Mouse (Mus musculus) ES-E14 (cell line): Measurements from ENCODE around the gene Gm13889. TPM values are rescaled to one million over a fixed set of nuclear protein-coding genes. Genes with fewer than 3 reads are reported as not detected.
A peak's percentile ranks its signal among the peaks of the same experiment; 100 is the strongest.

Experiments used
- DNase-seq: peaks from one replicate; pipeline ENCODE4 v3.0.0-alpha.2; 2013; ENCODE audit warnings: low read depth, low spot score
- H3K27ac ChIP-seq: 2 replicates; pipeline ENCODE4 v1.5.1; 2012; ENCODE audit warnings: low read depth, mild to moderate bottlenecking, low read length, moderate library complexity, mixed read lengths; ENCODE audit not compliant: poor library complexity, insufficient read depth, severe bottlenecking
- H3K36me3 ChIP-seq: 2 replicates; pipeline ENCODE4 v1.6.1; 2012; ENCODE audit warnings: mild to moderate bottlenecking, low read length, moderate library complexity, mixed read lengths; ENCODE audit not compliant: control insufficient read depth, poor library complexity, insufficient read depth, severe bottlenecking
- H3K4me1 ChIP-seq, 2 experiments: fragments of 150-350 bp in 1 of 2; sonication (generic) in 1 of 2; 2 replicates each; pipeline ENCODE4 v1.6.1; 2012; ENCODE audit warnings: low read length in 2 of 2, mild to moderate bottlenecking in 1 of 2, mixed read lengths in 1 of 2; ENCODE audit not compliant: control insufficient read depth in 2 of 2, insufficient read depth in 2 of 2, poor library complexity in 1 of 2
- H3K4me3 ChIP-seq, 2 experiments: fragments of 150-350 bp in 1 of 2; sonication (generic) in 1 of 2; 2 replicates each; pipeline ENCODE4 v1.5.1; 2012; ENCODE audit warnings: low read length in 2 of 2, low read depth in 1 of 2, mild to moderate bottlenecking in 1 of 2, mixed read lengths in 1 of 2; ENCODE audit not compliant: insufficient read depth in 1 of 2, poor library complexity in 1 of 2, severe bottlenecking in 1 of 2
- H3K9ac ChIP-seq: 2 replicates; pipeline ENCODE4 v1.6.1; 2012; ENCODE audit warnings: low read depth, mild to moderate bottlenecking, low read length, mixed read lengths; ENCODE audit not compliant: poor library complexity, insufficient read depth, severe bottlenecking
- H3K9me3 ChIP-seq: fragments of 150-350 bp; sonication (generic); 2 replicates; pipeline ENCODE4 v1.6.1; 2012; ENCODE audit warnings: low read depth, mild to moderate bottlenecking, low read length; ENCODE audit not compliant: control insufficient read depth, insufficient read depth
- CHD2 ChIP-seq: IDR thresholded peaks from 2 replicates; pipeline ENCODE4 v1.6.1; 2014; ENCODE audit warnings: mild to moderate bottlenecking, low read depth, low read length, inconsistent platforms
- HCFC1 ChIP-seq: IDR thresholded peaks from 2 replicates; pipeline ENCODE4 v1.6.1; 2012; ENCODE audit warnings: low read length, inconsistent platforms, borderline replicate concordance; ENCODE audit not compliant: insufficient read depth
- MAFK ChIP-seq: IDR thresholded peaks from 2 replicates; pipeline ENCODE4 v1.6.1; 2014; ENCODE audit warnings: mild to moderate bottlenecking, low read depth, low read length, inconsistent platforms; ENCODE audit not compliant: insufficient read depth
- ZC3H11A ChIP-seq: IDR thresholded peaks from 2 replicates; pipeline ENCODE4 v1.6.1; 2012; ENCODE audit warnings: low read depth, mild to moderate bottlenecking, inconsistent platforms, low read length, borderline replicate concordance
- ZNF384 ChIP-seq: IDR thresholded peaks from 2 replicates; pipeline ENCODE4 v1.6.1; 2012; ENCODE audit warnings: low read depth, low read length, inconsistent platforms
- in situ Hi-C, 2 experiments: fragments of 600-800 bp; cut with MboI; formaldehyde crosslinking; loops; one replicate each; pipeline ENCODE4 v1.15.1; 2025; ENCODE audit warnings: low sequenced_read_pairs in 2 of 2, inconsistent platforms in 1 of 2; ENCODE audit not compliant: unreplicated experiment in 2 of 2
- total RNA-seq: library from RNA; depleted of rRNA; stranded (reverse); fragments of 300-350 nt; gene quantifications from 2 replicates; pipeline ENCODE4 v1.2.3, GENCODE M21; 2012

Gene Gm13889
- total RNA-seq, 1 experiment: 1.0 TPM

GRCm38 (mm10) chr2:93944855-93945254 is 12.1 kb downstream of the Gm13889 start:
- Histone ChIP-seq H3K9ac (no peak overlapping the region), H3K4me3 (no peak overlapping the region), H3K36me3 (no peaks in the 10 kb centered on the region), H3K27ac (no peak overlapping the region), H3K4me1 (no peaks in the 10 kb centered on the region), H3K9me3 (no peaks in the 10 kb centered on the region)
- TF ChIP-seq CHD2 (no peak), ZNF384 (no peak), MAFK (no peak), HCFC1 (no peak), ZC3H11A (no peak)
- in situ Hi-C loops: no loop called here
- DNase-seq: no peak

GRCm38 (mm10) chr2:93944099-93944498 is 12.9 kb downstream of the Gm13889 start:
- no peak overlapping the region for H3K4me3 ChIP-seq
- peak; percentile 61 for DNase-seq
- no peaks in the 10 kb centered on the region for H3K4me1 ChIP-seq
- no peaks in the 10 kb centered on the region for H3K9me3 ChIP-seq
- no peaks in the 10 kb centered on the region for H3K36me3 ChIP-seq
- no peak overlapping the region for H3K9ac ChIP-seq
- in situ Hi-C loops: no loop called here
- H3K27ac ChIP-seq: no peak overlapping the region
- TF ChIP-seq ZC3H11A: 0 out of 2 replicates have a peak, but pooled peaks have one; percentile 23
- no peak for TF ChIP-seq MAFK

- Histone ChIP-seq H3K36me3 (no peaks in the 10 kb centered on the region), H3K9me3 (no peaks in the 10 kb centered on the region), H3K4me3 (no peak overlapping the region), H3K27ac (no peak overlapping the region), H3K9ac (no peak overlapping the region), H3K4me1 (no peaks in the 10 kb centered on the region)
- DNase-seq: no peak
- in situ Hi-C loops: no loop called here
- TF ChIP-seq ZC3H11A (no peak), ZNF384 (no peak), MAFK (no peak), CHD2 (no peak), HCFC1 (no peak)
Observed at GRCm38 (mm10) chr2:93941670-93942069, 15.3 kb downstream of the Gm13889 start.

DNA sequence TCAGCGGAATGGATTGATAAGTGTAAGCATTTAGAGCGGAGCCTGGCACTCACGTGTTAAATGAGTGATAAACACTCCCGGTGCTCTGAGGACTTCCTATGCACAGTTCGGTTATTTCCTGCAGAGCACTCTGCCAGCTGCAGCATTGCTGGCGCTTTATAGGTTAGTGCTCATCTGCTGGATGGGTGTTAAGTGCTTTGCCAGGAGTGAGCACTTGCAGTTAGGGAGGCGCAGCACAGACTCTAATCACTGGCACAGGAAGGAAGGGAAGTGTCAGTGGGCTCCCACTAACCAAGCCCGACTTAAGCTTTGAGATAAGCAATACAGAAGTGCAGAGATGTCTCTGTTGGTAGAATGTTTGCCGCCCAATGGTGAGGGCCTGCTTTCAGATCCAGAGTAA is 18.5 kb downstream of the Gm13889 start:
- Histone ChIP-seq H3K9ac (no peak overlapping the region), H3K27ac (no peak overlapping the region), H3K4me1 (no peaks in the 10 kb centered on the region), H3K36me3 (no peaks in the 10 kb centered on the region), H3K9me3 (no peaks in the 10 kb centered on the region), H3K4me3 (no peak overlapping the region)
- TF ChIP-seq ZC3H11A: no peak
- no peak for TF ChIP-seq HCFC1
- no peak for TF ChIP-seq MAFK
- no peak for TF ChIP-seq ZNF384
- in situ Hi-C loops: no loop called here
- no peak for DNase-seq

DNA sequence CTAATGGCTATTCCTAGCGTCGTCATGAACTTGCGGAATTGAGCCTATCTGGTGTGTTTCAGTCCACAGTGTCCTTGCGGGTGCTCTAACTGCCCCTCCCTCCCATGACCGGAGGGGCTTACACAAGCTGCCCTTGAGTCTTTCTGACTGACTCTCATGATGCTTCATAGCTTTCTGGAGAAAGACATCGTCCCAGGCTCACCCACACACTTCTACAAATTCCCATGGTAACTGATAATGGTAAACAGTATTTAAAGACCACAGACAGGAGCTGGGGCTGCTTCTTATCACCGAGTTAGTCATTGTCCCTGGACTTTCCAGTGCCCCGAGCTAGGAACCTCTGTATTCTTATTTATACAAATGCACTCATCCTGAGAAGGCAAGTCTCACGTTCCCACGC is 28.1 kb downstream of the Gm13889 start:
- Histone ChIP-seq H3K9ac (no peak overlapping the region), H3K27ac (peak overlapping the region; percentile 60; the same call in 1 of the 2 replicates), H3K9me3 (no peaks in the 10 kb centered on the region), H3K36me3 (no peaks in the 10 kb centered on the region), H3K4me1 (peaks cover 9 to 20% of the 10 kb centered on the region in 2 experiments; a peak in 3 of 4 replicates), H3K4me3 (no peak overlapping the region)
- no peak for TF ChIP-seq HCFC1
- TF ChIP-seq ZNF384: no peak
- TF ChIP-seq CHD2: no peak
- no peak for TF ChIP-seq MAFK
- no peak for TF ChIP-seq ZC3H11A
- DNase-seq: no peak
- in situ Hi-C loops: no loop called here
